Mouse (Mus musculus) left cerebral cortex, adult 18-20 months (tissue): ENCODE measurements around the gene Men1. TPM values are rescaled to one million over a fixed set of nuclear protein-coding genes. Genes with fewer than 3 reads are reported as not detected.

Source experiments
- DNase-seq, 2 experiments: peaks; one replicate each; pipeline ENCODE4 v3.0.0; 2021 to 2022; ENCODE audit warnings: low spot score in 2 of 2, mixed read lengths in 1 of 2
- total RNA-seq, 2 experiments: library from RNA; stranded (reverse); gene quantifications; 2 replicates each; pipeline ENCODE4 v1.2.3; 2021

The Men1 gene
- total RNA-seq, 2 experiments from 2014 or later, result 62.4 to 74.5 TPM

GRCm38 (mm10) chr19:6338171-6338570 lies 3.4 kb downstream of the Men1 start:
- DNase-seq, result no peak

DNA sequence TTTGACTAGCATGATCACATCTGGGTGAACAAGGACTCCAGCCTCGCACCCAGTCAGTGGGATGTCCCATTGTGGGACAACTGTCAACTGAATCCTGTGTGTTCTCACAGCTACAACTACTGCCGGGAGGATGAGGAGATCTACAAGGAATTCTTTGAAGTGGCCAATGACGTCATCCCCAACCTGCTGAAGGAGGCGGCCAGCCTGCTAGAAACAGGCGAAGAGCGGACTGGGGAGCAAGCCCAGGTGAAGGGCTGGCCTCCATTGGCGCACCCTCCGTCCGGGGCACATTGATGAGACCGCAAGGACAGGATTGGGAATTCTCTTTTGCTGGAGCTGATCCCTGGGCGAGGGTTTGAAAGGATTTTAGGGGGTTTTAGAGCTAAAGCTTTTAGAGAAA lies 3.9 kb downstream of the Men1 start:
- DNase-seq, result no peak

GRCm38 (mm10) chr19:6339191-6339590 lies 4.4 kb downstream of the Men1 start:
- no peak for DNase-seq

GRCm38 (mm10) chr19:6339890-6340504 lies 5.2 kb downstream of the Men1 start:
- DNase-seq, result no peak

DNA sequence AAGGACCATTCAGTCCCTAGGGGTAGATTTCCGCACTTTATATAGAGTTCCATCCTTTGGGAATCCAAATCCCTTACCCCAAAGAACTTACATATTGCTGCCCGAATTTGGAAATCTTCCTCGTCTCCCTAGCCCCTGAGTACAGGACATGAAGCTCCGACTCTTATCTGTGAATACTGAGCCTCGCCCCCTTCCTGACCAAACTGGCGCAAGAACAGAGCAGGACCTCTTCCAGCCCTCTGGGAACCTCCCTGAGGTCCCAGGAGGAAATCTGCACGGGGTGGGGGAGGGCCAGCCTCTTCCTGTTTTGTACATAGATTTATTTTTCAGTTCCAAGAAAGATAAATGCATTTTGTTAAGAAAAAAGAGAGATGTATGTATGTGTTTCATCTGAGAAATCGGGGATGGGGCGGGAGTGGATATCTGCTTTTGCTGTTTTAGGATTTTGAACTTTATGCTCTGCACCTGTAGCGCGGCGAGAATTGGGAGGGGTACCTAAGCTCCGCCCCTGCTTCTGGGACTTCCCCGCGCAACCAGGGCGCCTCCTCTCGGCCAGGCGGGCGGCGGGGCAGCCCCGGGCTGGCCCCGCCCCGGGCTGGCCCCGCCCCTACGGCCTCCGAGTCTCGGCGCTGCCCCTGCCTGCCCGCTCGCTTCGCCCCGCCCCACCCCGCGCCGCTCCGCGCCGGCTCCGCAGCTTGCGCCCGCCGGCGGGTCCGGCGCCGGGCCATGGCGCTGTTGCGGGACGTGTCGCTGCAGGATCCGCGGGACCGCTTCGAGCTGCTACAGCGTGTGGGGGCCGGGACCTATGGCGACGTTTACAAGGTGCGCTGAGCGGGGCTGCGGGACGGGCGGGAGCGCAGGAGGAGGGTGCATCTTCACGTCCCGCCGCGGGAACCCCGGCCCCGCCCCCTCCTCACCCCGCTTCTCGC lies 6.0 kb downstream of the Men1 start, which contains the start of gene Map4k2:
Gene Map4k2, plus strand, starts transcription at position 612 of the 929 bp plus-strand sequence.
- peak; percentile 78 to 86 for DNase-seq

DNA sequence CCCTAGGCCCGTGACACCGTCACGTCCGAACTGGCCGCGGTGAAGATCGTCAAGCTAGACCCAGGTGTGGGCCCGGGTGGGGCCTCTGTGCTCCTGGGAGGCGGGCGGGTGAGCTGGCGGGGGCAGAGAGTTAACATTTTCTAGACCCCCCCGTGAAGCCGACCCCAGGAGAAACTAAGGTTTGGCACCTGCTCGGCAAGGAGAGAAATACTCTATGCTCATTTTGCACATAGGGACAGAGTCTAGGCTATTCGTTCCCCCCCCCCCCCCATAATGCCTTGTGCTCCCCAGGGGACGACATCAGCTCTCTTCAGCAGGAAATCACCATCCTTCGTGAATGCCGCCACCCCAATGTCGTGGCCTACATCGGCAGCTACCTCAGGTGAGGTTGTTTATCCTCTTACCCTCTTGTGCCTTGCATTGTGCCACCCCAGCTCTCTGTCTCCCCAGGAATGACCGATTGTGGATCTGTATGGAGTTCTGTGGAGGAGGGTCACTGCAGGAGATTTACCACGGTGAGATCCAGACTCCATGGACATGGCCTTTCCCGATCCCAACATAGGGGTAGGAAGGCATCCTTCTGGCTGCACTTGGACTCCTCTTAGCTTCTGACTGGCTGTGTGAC lies 6.8 kb downstream of the Men1 start:
- DNase-seq, result no peak

DNA sequence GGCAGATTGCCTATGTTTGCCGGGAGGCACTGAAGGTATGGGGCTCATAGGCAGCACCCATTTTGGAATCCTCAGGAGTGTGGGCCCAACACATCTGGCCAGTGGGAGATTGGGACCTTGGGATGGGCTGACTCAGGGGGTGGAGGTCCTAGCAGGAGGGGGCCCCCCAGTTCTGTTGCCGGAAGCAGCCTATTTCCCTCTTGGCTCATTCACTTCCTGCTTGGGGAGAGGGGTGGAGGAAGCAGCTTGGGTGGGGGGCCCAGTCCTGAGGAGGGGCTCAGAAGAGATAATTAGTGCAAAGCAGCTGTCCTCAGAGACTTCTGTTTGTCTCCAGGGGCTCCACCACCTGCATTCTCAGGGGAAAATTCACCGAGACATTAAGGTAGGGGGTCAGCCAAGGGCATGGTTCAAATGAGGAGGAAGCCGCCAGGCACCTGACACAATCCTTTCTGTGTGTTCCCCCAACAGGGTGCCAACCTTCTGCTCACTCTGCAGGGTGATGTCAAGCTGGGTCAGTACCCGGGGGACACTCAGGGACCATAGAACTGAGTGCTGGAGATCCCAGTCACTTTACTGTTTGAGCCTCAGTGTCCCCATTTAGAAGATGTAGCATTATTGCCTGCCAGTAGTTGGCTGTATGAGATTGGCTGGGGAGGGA lies 7.6 kb downstream of the Men1 start:
- DNase-seq, result no peak

- no peak for DNase-seq
Measured at GRCm38 (mm10) chr19:6343066-6343925, 8.5 kb downstream of the Men1 start.

- DNase-seq, result no peak
Measured at GRCm38 (mm10) chr19:6343996-6344395, 9.2 kb downstream of the Men1 start.

- DNase-seq, result no peak
Measured at GRCm38 (mm10) chr19:6346023-6346422, 11.2 kb downstream of the Men1 start.

DNA sequence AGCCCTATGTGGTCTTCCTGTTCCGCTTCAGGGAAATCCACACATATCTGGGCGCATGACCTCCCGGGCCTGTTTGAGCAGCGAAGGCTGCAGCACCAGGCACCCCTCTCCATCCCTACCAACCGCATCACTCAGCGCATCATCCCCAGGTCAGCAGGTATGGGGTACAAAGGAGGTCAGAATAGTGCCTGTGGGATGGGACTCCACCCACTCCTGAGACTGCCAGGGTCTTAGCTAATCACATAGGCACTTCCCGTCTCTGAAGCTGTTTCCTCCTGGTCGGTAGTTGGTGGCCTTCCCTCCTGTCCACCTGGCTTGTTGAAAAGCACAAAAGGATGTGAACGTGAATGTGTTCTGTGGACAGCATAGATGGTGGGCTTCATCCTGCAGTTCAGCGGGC lies 11.9 kb downstream of the Men1 start:
- DNase-seq, result no peak

- DNase-seq, result no peak
Measured at GRCm38 (mm10) chr19:6347615-6348014, 12.8 kb downstream of the Men1 start.

GRCm38 (mm10) chr19:6348717-6349116 lies 13.9 kb downstream of the Men1 start:
- DNase-seq, result no peak

GRCm38 (mm10) chr19:6349215-6349983 lies 14.6 kb downstream of the Men1 start:
- no peak for DNase-seq

- DNase-seq, result no peak
Measured at GRCm38 (mm10) chr19:6351431-6352106, 16.8 kb downstream of the Men1 start.

- no peak for DNase-seq
Measured at GRCm38 (mm10) chr19:6352107-6352505, 17.3 kb downstream of the Men1 start.

GRCm38 (mm10) chr19:6354030-6354429 lies 19.3 kb downstream of the Men1 start:
- DNase-seq, result no peak

GRCm38 (mm10) chr19:6361291-6361690 lies 26.5 kb downstream of the Men1 start:
- DNase-seq, result no peak

- DNase-seq, result no peak
Measured at GRCm38 (mm10) chr19:6363091-6363410, 28.3 kb downstream of the Men1 start.
